Mouse (Mus musculus): ENCODE data around the gene Timm29.
A peak's percentile ranks its signal among the peaks of the same experiment; 100 is the strongest.
"Not testable (repeated sequence)": the region's sequence is repeated elsewhere in the genome, so short reads cannot be mapped to it uniquely, and the experiment has no call there.

Timm29 gene

DNA sequence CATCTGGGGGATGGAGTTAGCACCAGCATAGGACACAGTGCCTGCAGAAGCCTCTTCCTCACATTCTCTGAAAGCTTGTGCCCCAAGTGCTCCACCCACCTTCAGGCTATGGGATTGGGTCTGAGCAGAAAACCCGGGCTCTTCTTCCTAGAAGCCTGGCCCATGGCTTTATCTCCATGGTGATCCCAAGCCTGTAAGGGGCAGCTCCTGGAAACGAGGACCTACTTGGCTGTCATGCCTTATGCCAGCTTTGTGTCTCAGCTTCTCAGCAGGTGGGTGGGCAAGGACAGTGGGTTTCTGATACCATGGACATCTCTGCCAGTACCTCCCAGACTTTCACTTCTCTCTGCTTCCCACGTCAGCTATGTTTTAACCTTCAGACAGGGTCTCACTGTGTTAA, 14.3 kb upstream of the Timm29 start:
- no peak for DNase-seq (ENCODE audit: low spot score in 2 of 2)

DNA sequence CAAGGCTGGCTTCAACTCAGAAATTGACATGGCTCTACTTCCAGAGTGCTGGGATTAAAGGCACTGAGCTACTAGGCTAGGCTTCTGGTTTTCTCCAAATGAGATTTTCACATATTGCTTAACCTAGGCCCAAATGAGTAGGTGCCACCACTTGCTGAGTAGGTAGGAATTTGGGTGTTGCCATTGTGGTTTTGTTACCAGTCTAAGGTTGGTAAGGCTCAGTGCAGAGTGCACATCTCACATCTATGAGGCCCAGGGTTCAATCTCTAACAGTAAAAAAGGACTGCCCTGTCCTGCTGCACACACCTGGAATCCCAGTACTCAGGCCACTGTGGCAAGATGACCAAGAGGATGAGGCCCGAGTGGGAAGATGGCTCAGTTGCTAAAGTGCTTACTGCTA, 7.1 kb upstream of the Timm29 start:
- DNase-seq (ENCODE audit: low spot score in 2 of 2): no peak

- no peak for DNase-seq (ENCODE audit: low spot score in 2 of 2)
Observed at GRCm38 (mm10) chr9:21587678-21588349, 4.7 kb upstream of the Timm29 start.

- DNase-seq (ENCODE audit: low spot score in 2 of 2): no peak
Observed at GRCm38 (mm10) chr9:21588350-21588749, 4.2 kb upstream of the Timm29 start.

GRCm38 (mm10) chr9:21589538-21589937, 3.0 kb upstream of the Timm29 start:
- DNase-seq (ENCODE audit: low spot score in 2 of 2): no peak

DNA sequence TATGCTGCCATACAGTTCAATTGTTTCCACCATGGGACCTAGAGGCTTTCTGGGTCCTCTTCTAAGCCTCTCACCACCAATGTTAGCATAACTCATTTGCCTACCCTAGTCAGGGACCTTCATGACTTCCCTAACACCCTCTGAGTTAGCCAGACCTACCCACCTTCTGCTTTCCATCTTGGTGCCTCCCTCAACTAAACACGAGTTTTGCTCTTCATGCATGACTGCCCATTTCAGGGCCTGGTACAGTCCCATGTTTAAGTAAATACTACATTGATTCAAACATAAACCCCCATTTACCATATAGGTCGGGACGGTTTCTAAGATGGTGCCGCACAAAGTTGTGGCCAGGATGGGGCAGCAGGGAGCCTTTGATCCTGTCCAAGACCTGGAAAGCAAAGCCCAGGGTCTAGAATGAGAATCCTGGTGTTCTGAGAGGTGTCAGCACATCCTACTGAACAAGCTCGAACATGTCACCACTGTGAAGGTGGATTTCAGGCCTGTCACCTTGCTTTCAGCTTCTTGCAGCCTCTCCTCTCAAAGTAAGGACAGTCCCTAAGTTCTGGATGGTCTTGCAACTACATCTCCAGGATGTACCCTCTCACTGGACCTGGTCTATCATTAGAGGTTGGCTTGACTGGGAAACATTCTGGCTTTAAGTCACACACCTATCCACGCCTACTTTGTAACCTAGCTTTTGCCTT, 1.2 kb upstream of the Timm29 start:
- no peak for DNase-seq (ENCODE audit: low spot score in 2 of 2)

DNA sequence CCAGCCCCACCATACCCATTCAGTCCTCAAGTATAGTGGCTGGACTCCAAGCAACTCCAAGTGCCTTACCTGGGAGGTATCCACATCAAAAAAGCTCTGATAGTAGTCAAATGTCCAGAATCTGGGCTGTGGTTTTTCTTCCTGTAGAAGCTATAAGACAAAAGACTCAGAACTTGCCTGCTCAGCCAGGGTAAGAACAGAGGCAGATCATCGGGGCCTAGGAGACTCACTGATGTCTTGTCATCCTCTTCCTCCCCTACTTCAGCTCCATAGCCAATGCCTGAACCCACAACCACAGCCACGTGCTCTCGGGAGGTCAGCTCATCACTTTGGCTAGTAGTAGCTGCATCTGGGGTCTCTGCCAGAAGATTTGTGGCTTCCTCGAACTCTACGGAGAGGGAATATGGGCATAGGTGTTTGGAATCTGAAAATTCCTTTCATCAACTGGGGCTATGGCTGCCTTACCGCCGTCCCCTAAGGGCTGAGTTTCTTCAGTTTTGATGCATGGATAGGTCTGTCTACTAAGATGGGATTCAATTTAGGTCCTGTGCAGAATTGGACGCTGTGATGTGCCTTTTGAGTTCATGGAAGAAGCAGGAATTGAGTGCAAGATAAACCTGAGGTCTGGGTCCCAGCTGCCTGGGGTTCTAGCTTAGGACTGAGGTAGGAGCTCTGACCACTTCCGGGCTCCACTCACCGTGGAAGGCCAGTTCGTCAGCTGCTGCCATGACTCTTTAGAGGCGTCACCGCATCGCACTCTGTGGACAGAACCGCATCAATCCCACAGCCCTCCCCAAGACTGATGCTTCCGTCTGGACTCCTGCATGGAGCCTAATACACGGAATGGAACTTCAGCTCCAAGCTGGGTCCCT, 455 bp upstream of the Timm29 start:
- DNase-seq (ENCODE audit: low spot score in 2 of 2): no peak

GRCm38 (mm10) chr9:21593122-21593721, 700 bp downstream of the Timm29 start:
- DNase-seq (ENCODE audit: low spot score in 2 of 2): peak in 1 of 2 experiments; percentile 41

DNA sequence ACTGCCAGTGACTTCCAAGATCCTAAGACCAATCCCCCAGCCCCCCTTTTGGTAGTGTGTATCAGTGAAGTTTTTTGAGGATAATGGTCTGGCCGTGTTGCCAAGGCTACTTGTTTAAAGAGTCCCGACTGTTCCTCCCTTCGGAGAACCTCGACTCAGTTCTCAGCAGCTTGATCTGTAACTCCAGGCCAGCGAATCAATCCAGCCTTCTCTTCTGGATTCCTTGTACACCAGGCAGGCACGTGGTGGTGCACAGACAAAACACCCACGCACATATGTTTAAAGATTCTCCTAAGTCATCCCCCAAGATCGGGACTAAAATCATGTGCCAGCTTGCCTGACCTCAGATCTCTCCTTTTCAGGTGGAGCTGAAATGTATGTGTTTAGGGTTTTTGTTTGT, 1.8 kb downstream of the Timm29 start:
- DNase-seq (ENCODE audit: low spot score in 2 of 2): not testable (repeated sequence)

DNA sequence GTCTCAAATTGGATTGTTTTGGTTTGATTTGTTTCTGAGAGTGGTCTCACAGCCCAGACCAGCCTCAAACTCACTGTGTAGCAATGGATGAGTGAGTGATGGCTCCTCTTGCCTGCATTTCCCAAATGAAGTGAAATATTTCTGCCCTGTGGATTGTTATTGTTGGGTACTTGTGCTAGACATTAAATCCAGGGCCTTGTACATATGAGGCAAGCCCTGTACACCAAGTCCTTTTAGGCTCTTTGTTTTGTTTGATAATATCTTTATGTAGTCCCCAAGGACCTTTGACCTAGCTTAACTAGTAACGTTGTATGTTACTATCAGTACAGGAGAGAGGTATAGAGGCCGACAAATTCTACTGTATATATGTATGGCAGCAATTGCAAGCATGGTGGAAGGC, 2.3 kb downstream of the Timm29 start:
- DNase-seq (ENCODE audit: low spot score in 2 of 2): no peak

GRCm38 (mm10) chr9:21598198-21598597, 5.7 kb downstream of the Timm29 start:
- peak in 1 of 2 experiments; percentile 42 for DNase-seq (ENCODE audit: low spot score in 2 of 2)

- no peak for DNase-seq (ENCODE audit: low spot score in 2 of 2)
Observed at GRCm38 (mm10) chr9:21600186-21600585, 7.7 kb downstream of the Timm29 start.

DNA sequence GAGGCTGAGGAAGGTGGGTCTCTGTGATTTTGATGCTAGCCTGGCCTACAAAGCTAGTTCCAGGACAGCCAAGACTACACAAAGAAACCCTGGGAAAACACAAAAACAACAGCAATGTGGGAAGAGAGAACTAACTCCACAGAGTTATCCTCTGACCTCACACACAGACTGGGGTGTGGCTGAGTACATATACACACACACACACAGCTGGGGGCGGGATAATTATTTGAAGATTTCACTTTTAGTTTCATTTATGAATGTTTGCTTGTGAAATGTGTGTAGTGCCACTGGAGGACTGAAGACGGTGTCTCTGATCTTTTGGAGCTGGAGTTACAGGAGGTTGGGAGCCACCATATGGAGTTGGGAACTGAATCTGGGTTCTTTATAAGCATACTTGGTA, 8.6 kb downstream of the Timm29 start:
- DNase-seq (ENCODE audit: low spot score in 2 of 2): no peak

- peak; percentile 40 to 67 for DNase-seq (ENCODE audit: low spot score in 2 of 2)
Observed at GRCm38 (mm10) chr9:21601722-21602399, 9.3 kb downstream of the Timm29 start.

DNA sequence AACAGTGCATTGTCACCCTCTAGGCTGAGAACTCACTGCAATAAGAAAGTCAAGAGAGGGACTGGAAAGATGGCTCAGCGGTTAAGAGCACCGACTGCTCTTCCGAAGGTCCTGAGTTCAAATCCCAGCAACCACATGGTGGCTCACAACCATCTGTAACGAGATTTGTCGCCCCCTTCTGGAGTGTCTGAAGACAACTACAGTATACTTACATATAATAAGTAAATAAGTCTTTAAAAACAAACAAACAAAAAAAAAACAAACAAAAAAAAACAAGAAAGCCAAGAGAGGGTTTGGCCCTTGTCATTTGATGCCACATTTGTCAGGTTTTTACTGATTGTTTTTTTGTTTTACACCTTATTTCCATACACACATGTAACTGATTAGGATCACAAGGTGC, 11.6 kb downstream of the Timm29 start:
- DNase-seq (ENCODE audit: low spot score in 2 of 2): no peak

DNA sequence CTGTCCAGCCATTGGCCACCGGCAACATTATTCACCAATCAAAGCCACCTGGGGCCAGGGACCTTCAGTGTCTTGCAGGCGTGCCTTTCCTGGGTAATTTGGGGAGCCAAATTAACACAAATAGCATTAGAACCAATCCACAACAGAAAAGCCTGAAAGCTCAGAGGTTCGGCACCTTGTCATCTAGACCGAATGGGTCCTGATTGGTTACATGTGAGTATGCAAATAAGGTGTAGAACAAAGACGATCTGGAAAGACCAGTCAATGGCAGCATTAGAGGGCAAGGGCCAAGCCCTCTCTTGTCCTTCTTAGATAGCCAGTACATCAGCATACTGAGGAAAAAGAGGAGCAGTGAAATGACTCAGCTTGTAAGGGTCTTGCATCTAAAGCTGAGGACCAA, 13.3 kb downstream of the Timm29 start:
- DNase-seq (ENCODE audit: low spot score in 2 of 2): no peak

DNA sequence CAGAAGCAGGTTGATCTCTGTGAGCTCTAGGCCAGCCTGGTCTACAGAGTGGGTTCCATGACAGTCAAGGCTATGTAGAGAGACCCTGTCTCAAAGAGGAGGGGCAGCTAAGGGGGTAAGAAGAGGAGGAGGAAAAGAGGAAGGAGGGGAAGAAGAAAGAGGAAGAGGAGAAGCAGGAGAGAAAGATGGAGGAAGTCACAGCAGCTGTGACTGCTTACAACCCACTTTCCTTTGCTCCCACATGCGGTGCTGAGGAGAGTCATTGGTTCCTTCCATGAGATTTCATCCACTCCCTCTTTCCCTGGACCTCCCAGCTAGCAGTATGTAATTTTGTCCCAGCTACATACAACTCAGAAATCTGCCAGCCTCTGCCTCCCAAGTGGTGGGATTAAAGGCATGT, 14.1 kb downstream of the Timm29 start:
- DNase-seq (ENCODE audit: low spot score in 2 of 2): no peak

GRCm38 (mm10) chr9:21609861-21610260, 17.3 kb downstream of the Timm29 start:
- peak in 1 of 2 experiments; percentile 47 for DNase-seq (ENCODE audit: low spot score in 2 of 2)

DNA sequence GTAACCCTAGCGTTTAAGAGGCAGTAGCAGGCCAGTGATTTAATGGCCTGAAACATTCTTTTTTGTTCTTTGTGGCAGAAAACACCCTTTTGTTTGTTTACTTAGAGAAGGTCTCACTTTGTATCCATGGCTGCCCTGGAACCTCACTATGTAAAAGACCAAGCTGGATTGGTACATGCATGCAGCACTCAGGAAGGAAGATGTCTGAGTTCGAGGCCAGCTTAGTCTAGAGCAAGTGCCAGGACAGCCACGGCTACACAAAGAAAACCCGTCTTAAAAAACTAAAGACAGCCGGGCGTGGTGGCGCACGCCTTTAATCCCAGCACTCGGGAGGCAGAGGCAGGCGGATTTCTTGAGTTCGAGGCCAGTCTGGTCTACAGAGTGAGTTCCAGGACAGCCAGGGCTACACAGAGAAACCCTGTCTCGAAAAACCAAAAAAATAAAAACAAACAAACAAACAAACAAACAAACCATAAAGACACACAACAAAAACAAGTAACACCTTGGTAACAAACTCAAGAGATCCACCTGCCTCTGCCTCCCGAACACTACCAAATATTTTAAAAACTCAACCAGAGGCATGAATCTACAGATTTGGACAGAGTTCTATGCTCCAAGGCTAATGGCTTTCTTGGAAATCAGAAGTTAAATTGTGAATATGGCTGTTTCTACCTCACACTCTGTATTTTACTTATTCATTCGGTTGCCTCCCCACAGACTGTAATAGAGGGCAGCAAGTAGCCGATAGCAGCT, 22.5 kb downstream of the Timm29 start:
- DNase-seq (ENCODE audit: low spot score in 2 of 2): no peak

DNA sequence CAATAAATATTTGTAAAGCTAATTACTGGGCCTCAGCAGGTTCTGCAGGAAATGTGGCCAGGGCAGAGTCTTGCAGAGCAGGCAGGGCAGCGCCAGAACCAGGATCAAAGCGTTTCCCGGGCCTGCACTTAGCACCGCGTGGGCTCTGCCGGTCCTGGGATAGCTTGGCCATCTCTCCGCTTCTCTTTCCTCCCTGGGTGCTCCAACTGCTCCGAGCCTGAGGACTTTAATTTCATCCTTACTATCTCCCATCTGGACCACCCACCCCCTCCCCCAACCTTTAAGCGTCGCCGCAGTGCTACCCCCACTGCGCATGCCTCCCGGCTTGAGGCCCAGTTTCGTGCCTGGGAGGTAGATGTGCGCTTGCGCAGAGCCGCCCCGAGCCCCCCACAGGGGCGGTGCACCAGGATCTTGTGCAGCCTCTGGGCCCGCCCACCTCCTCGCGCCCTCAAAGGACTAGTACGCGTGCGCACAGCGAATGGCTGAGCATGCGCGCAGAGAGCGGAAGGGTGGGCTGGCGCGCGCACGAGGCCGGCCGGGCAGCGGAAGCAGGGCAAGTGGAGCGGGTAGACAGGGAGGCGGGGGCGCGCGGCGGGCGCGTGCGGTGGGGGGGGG, 23.2 kb downstream of the Timm29 start, which contains the start of gene Smarca4:
Gene Smarca4, plus strand, starts transcription at position 553 of the 615 bp plus-strand sequence.
- peak; percentile 97 for DNase-seq (ENCODE audit: low spot score in 2 of 2)

Measured in spleen, postnatal 14 days (tissue).